Mouse (Mus musculus): Measurements from ENCODE around the gene Ces1h. TPM values are rescaled to one million over a fixed set of nuclear protein-coding genes. Genes with fewer than 3 reads are reported as not detected.
"Not testable (repeated sequence)": the region's sequence is repeated elsewhere in the genome, so short reads cannot be mapped to it uniquely, and the experiment has no call there.

Gene Ces1h
- not detected in 2 replicates for polyA plus RNA-seq (2016; fragmentation: Nextera tagmentation; extraction: Ambion mirVana)

- 90% methylated on average over 4 of the region's 4 CpGs for WGBS
- no peak for ATAC-seq (ENCODE audit: low FRiP score)
- H3K9me3 ChIP-seq (replicated peaks) = no peaks in the 10 kb centered on the region
- H3K27me3 ChIP-seq = no peaks in the 10 kb centered on the region
- no peak within 1 kb of the TSS for H3K4me3 ChIP-seq
- no peak within 1 kb of the TSS for H3K27ac ChIP-seq
- no peak within 1 kb of the TSS for H3K4me2 ChIP-seq (replicated peaks)
- no peak within 1 kb of the TSS for H3K9ac ChIP-seq
- no peaks in the 10 kb centered on the region for H3K36me3 ChIP-seq
- H3K4me1 ChIP-seq = no peaks in the 10 kb centered on the region
Observed at GRCm38 (mm10) chr8:93379625-93380024, at the start of gene Ces1h. TSS of gene Ces1h (minus strand) at chr8:93379725.

- WGBS = 83% methylated on average over 16 of the region's 16 CpGs
- no peak overlapping the region for H3K4me3 ChIP-seq
- H3K36me3 ChIP-seq = no peaks in the 10 kb centered on the region
- H3K9me3 ChIP-seq (replicated peaks) = no peaks in the 10 kb centered on the region
- H3K27ac ChIP-seq = no peak overlapping the region
- H3K4me2 ChIP-seq (replicated peaks) = no peak overlapping the region
- H3K27me3 ChIP-seq = no peaks in the 10 kb centered on the region
- no peak overlapping the region for H3K9ac ChIP-seq
- ATAC-seq (ENCODE audit: low FRiP score) = no peak
- peaks cover 3% of the 10 kb centered on the region; the same call in 1 of the 2 replicates for H3K4me1 ChIP-seq
Observed at GRCm38 (mm10) chr8:93427195-93427594, 47.7 kb upstream of the Ces1h start.

GRCm38 (mm10) chr8:93415387-93415786, 35.9 kb upstream of the Ces1h start:
- Histone ChIP-seq H3K9ac (no peak overlapping the region), H3K4me3 (no peak overlapping the region), H3K36me3 (no peaks in the 10 kb centered on the region), H3K4me2 (replicated peaks) (no peak overlapping the region), H3K27me3 (no peaks in the 10 kb centered on the region), H3K27ac (no peak overlapping the region), H3K9me3 (replicated peaks) (no peaks in the 10 kb centered on the region), H3K4me1 (no peaks in the 10 kb centered on the region)
- WGBS = 75% methylated on average over 4 of the region's 4 CpGs
- ATAC-seq (ENCODE audit: low FRiP score) = no peak

- WGBS = 90% methylated on average over 2 of the region's 2 CpGs
- Histone ChIP-seq H3K9me3 (replicated peaks) (no peaks in the 10 kb centered on the region), H3K27ac (no peak overlapping the region), H3K9ac (no peak overlapping the region), H3K4me1 (no peaks in the 10 kb centered on the region), H3K4me2 (replicated peaks) (no peak overlapping the region), H3K36me3 (no peaks in the 10 kb centered on the region), H3K4me3 (no peak overlapping the region), H3K27me3 (no peaks in the 10 kb centered on the region)
- ATAC-seq (ENCODE audit: low FRiP score) = no peak
Observed at GRCm38 (mm10) chr8:93408830-93409229, 29.3 kb upstream of the Ces1h start.

- Histone ChIP-seq H3K4me2 (replicated peaks) (no peak overlapping the region), H3K27me3 (no peaks in the 10 kb centered on the region), H3K9me3 (replicated peaks) (no peaks in the 10 kb centered on the region), H3K4me3 (no peak overlapping the region), H3K27ac (no peak overlapping the region), H3K36me3 (no peaks in the 10 kb centered on the region), H3K9ac (no peak overlapping the region), H3K4me1 (no peaks in the 10 kb centered on the region)
- ATAC-seq (ENCODE audit: low FRiP score) = no peak
- 75% methylated on average over 2 of the region's 2 CpGs for WGBS
Observed at GRCm38 (mm10) chr8:93399698-93400097, 20.2 kb upstream of the Ces1h start.

GRCm38 (mm10) chr8:93398044-93398443, 18.5 kb upstream of the Ces1h start:
- no peak for ATAC-seq (ENCODE audit: low FRiP score)
- H3K4me1 ChIP-seq = no peaks in the 10 kb centered on the region
- H3K4me2 ChIP-seq (replicated peaks) = no peak overlapping the region
- no peak overlapping the region for H3K4me3 ChIP-seq
- H3K27ac ChIP-seq = no peak overlapping the region
- H3K36me3 ChIP-seq = no peaks in the 10 kb centered on the region
- H3K9ac ChIP-seq = no peak overlapping the region
- H3K9me3 ChIP-seq (replicated peaks) = no peaks in the 10 kb centered on the region
- no peaks in the 10 kb centered on the region for H3K27me3 ChIP-seq
- 47% methylated on average over 1 of the region's 1 CpGs for WGBS

GRCm38 (mm10) chr8:93394079-93394619, 14.6 kb upstream of the Ces1h start:
- not testable (repeated sequence) for H3K9ac ChIP-seq; H3K4me3 ChIP-seq; H3K27ac ChIP-seq; ATAC-seq (ENCODE audit: low FRiP score); H3K27me3 ChIP-seq; H3K36me3 ChIP-seq; H3K9me3 ChIP-seq (replicated peaks); H3K4me2 ChIP-seq (replicated peaks); H3K4me1 ChIP-seq
- WGBS = 79% methylated on average over 8 of the region's 8 CpGs

- H3K36me3 ChIP-seq = no peaks in the 10 kb centered on the region
- no peak overlapping the region for H3K27ac ChIP-seq
- no peaks in the 10 kb centered on the region for H3K27me3 ChIP-seq
- H3K4me1 ChIP-seq = no peaks in the 10 kb centered on the region; the same call in 1 of the 2 replicates
- H3K9ac ChIP-seq = no peak overlapping the region
- WGBS = 37% methylated on average over 2 of the region's 2 CpGs
- H3K9me3 ChIP-seq (replicated peaks) = no peaks in the 10 kb centered on the region
- H3K4me3 ChIP-seq = no peak overlapping the region
- no peak overlapping the region for H3K4me2 ChIP-seq (replicated peaks)
- ATAC-seq (ENCODE audit: low FRiP score) = no peak
Observed at GRCm38 (mm10) chr8:93369481-93369880, 10.0 kb downstream of the Ces1h start.

GRCm38 (mm10) chr8:93360113-93360512, 19.4 kb downstream of the Ces1h start:
- H3K36me3 ChIP-seq = no peaks in the 10 kb centered on the region
- no peak for ATAC-seq (ENCODE audit: low FRiP score)
- no peak overlapping the region for H3K27ac ChIP-seq
- H3K4me2 ChIP-seq (replicated peaks) = no peak overlapping the region
- H3K4me1 ChIP-seq = no peaks in the 10 kb centered on the region
- no peaks in the 10 kb centered on the region for H3K9me3 ChIP-seq (replicated peaks)
- H3K27me3 ChIP-seq = no peaks in the 10 kb centered on the region
- H3K4me3 ChIP-seq = no peak overlapping the region
- H3K9ac ChIP-seq = no peak overlapping the region

- no peaks in the 10 kb centered on the region for H3K9me3 ChIP-seq (replicated peaks)
- WGBS = 93% methylated on average over 2 of the region's 2 CpGs
- no peaks in the 10 kb centered on the region for H3K27me3 ChIP-seq
- H3K4me1 ChIP-seq = no peaks in the 10 kb centered on the region
- H3K9ac ChIP-seq = no peak overlapping the region
- H3K36me3 ChIP-seq = no peaks in the 10 kb centered on the region
- H3K4me2 ChIP-seq (replicated peaks) = no peak overlapping the region
- H3K27ac ChIP-seq = no peak overlapping the region
- H3K4me3 ChIP-seq = no peak overlapping the region
- no peak for ATAC-seq (ENCODE audit: low FRiP score)
Observed at GRCm38 (mm10) chr8:93339531-93339930, 40.0 kb downstream of the Ces1h start.

GRCm38 (mm10) chr8:93337207-93337606, 42.3 kb downstream of the Ces1h start, which contains the start of gene Ces1g:
TSS of gene Ces1g (minus strand) at chr8:93337308.
- Histone ChIP-seq H3K4me1 (no peaks in the 10 kb centered on the region), H3K4me3 (no peak within 1 kb of the TSS), H3K27me3 (no peaks in the 10 kb centered on the region), H3K27ac (no peak within 1 kb of the TSS), H3K4me2 (replicated peaks) (no peak within 1 kb of the TSS), H3K36me3 (no peaks in the 10 kb centered on the region), H3K9ac (no peak within 1 kb of the TSS), H3K9me3 (replicated peaks) (no peaks in the 10 kb centered on the region)
- WGBS = 75% methylated on average over 3 of the region's 3 CpGs
- no peak for ATAC-seq (ENCODE audit: low FRiP score)

GRCm38 (mm10) chr8:93332703-93333102, 46.8 kb downstream of the Ces1h start:
- H3K27ac ChIP-seq = no peak overlapping the region
- no peak overlapping the region for H3K4me3 ChIP-seq
- H3K9me3 ChIP-seq (replicated peaks) = no peaks in the 10 kb centered on the region
- no peaks in the 10 kb centered on the region for H3K27me3 ChIP-seq
- WGBS = 83% methylated on average over 1 of the region's 1 CpGs
- no peaks in the 10 kb centered on the region for H3K4me1 ChIP-seq
- H3K36me3 ChIP-seq = no peaks in the 10 kb centered on the region
- no peak overlapping the region for H3K9ac ChIP-seq
- no peak overlapping the region for H3K4me2 ChIP-seq (replicated peaks)
- no peak for ATAC-seq (ENCODE audit: low FRiP score)

- WGBS = 93% methylated on average over 2 of the region's 2 CpGs
- H3K4me2 ChIP-seq (replicated peaks) = no peak overlapping the region
- H3K36me3 ChIP-seq = no peaks in the 10 kb centered on the region
- no peak overlapping the region for H3K9ac ChIP-seq
- H3K4me1 ChIP-seq = no peaks in the 10 kb centered on the region
- no peaks in the 10 kb centered on the region for H3K27me3 ChIP-seq
- no peak overlapping the region for H3K27ac ChIP-seq
- no peaks in the 10 kb centered on the region for H3K9me3 ChIP-seq (replicated peaks)
- no peak overlapping the region for H3K4me3 ChIP-seq
- ATAC-seq (ENCODE audit: low FRiP score) = no peak
Observed at GRCm38 (mm10) chr8:93331151-93331550, 48.4 kb downstream of the Ces1h start.

Data from hindbrain, embryonic 12.5 days (tissue).